Mouse (Mus musculus) forebrain, embryonic 11.5 days (tissue): ENCODE measurements at regions not wholly inside any gene's neighbourhood (a gene's known extent, or its start where the extent isn't known, plus 50 kb on each side); places are given as distances from the start of the nearest gene placed in this dataset.

ENCODE experiments used
- ATAC-seq: fragments of 200-750 bp; cut with Nextera tagmentation; replicated peaks from 2 replicates; pipeline ENCODE4 v1.8.0; 2017; ENCODE audit warnings: moderate TSS enrichment; ENCODE audit not compliant: low FRiP score
- DNase-seq: peaks from one replicate; pipeline ENCODE4 v3.0.0-alpha.2; 2017; ENCODE audit warnings: low spot score
- H3K27ac ChIP-seq: fragments of 300-500 bp; sonication (generic); 2 replicates; pipeline ENCODE4 v1.5.1; 2014; ENCODE audit warnings: low read depth, low read length
- H3K27me3 ChIP-seq: fragments of 300-500 bp; sonication (generic); 2 replicates; pipeline ENCODE4 v1.6.1; 2014; ENCODE audit warnings: mild to moderate bottlenecking, low read length, mixed read lengths; ENCODE audit not compliant: control insufficient read depth, insufficient read depth
- H3K36me3 ChIP-seq: fragments of 300-500 bp; sonication (generic); 2 replicates; pipeline ENCODE4 v1.6.1; 2014; ENCODE audit warnings: mild to moderate bottlenecking, low read length, moderate library complexity, mixed read lengths; ENCODE audit not compliant: control insufficient read depth, insufficient read depth
- H3K4me1 ChIP-seq: fragments of 300-500 bp; sonication (generic); replicated peaks from 2 replicates; pipeline ENCODE4 v1.6.1; 2014; ENCODE audit warnings: low read length, mixed read lengths; ENCODE audit not compliant: control insufficient read depth, insufficient read depth
- H3K4me2 ChIP-seq: fragments of 300-500 bp; sonication (generic); 2 replicates; pipeline ENCODE4 v1.6.1; 2014; ENCODE audit warnings: low read depth, mild to moderate bottlenecking, low read length, moderate library complexity, mixed read lengths; ENCODE audit not compliant: severe bottlenecking
- H3K4me3 ChIP-seq: fragments of 300-500 bp; sonication (generic); 2 replicates; pipeline ENCODE4 v1.5.1; 2014; ENCODE audit warnings: low read depth, low read length
- H3K9ac ChIP-seq: fragments of 300-500 bp; sonication (generic); 2 replicates; pipeline ENCODE4 v1.6.1; 2014; ENCODE audit warnings: low read length
- H3K9me3 ChIP-seq: fragments of 300-500 bp; sonication (generic); 2 replicates; pipeline ENCODE4 v1.6.1; 2016; ENCODE audit warnings: low read length, mixed read lengths; ENCODE audit not compliant: control insufficient read depth
- WGBS: fragments of 180-500 bp; shearing (Covaris S2); extraction: QIAGEN DNeasy Blood & Tissue Kit; methylation state at CpG from one replicate; pipeline ENCODE4 v1.1.7; 2014; 5-methylcytosine and 5-hydroxymethylcytosine counted together

- WGBS = 76% methylated on average over 3 of the region's 3 CpGs
Observed at GRCm38 (mm10) chr9:101404034-101404433, 152.4 kb upstream of the Ppp2r3a start.

GRCm38 (mm10) chr9:101402544-101403194 lies 151.1 kb upstream of the Ppp2r3a start:
- ATAC-seq = no peak
- 83% methylated on average over 9 of the region's 9 CpGs for WGBS
- H3K9me3 ChIP-seq = no peaks in the 10 kb centered on the region

More at GRCm38 (mm10) chr9:101404034-101404433, 152.4 kb upstream of the Ppp2r3a start:
- H3K36me3 ChIP-seq = no peaks in the 10 kb centered on the region
- no peaks in the 10 kb centered on the region for H3K27me3 ChIP-seq
- H3K4me3 ChIP-seq = no peak overlapping the region
- DNase-seq = no peak
- ATAC-seq = no peak
- peaks cover 5% of the 10 kb centered on the region; the same call in 1 of the 2 replicates for H3K4me1 ChIP-seq
- no peak overlapping the region for H3K9ac ChIP-seq
- no peak overlapping the region for H3K27ac ChIP-seq
- H3K9me3 ChIP-seq = no peaks in the 10 kb centered on the region
- no peak overlapping the region for H3K4me2 ChIP-seq

GRCm38 (mm10) chr9:101401416-101401815 lies 149.8 kb upstream of the Ppp2r3a start:
- Histone ChIP-seq H3K36me3 (no peaks in the 10 kb centered on the region), H3K27ac (no peak overlapping the region), H3K4me1 (peaks cover 3% of the 10 kb centered on the region; the same call in 1 of the 2 replicates), H3K4me3 (no peak overlapping the region), H3K9ac (no peak overlapping the region), H3K4me2 (no peak overlapping the region), H3K27me3 (no peaks in the 10 kb centered on the region), H3K9me3 (no peaks in the 10 kb centered on the region)
- DNase-seq = no peak
- 92% methylated on average over 9 of the region's 9 CpGs for WGBS
- ATAC-seq = no peak

More at GRCm38 (mm10) chr9:101402544-101403194, 151.1 kb upstream of the Ppp2r3a start:
- no peak for DNase-seq
- no peaks in the 10 kb centered on the region for H3K27me3 ChIP-seq
- H3K27ac ChIP-seq = no peak overlapping the region
- H3K4me1 ChIP-seq = peaks cover 4% of the 10 kb centered on the region; the same call in 1 of the 2 replicates
- H3K4me3 ChIP-seq = no peak overlapping the region
- H3K36me3 ChIP-seq = no peaks in the 10 kb centered on the region
- no peak overlapping the region for H3K9ac ChIP-seq
- no peak overlapping the region for H3K4me2 ChIP-seq

- H3K4me2 ChIP-seq = no peak overlapping the region
- no peak for ATAC-seq
- H3K36me3 ChIP-seq = no peaks in the 10 kb centered on the region
- WGBS = 83% methylated on average over 3 of the region's 3 CpGs
- H3K4me3 ChIP-seq = no peak overlapping the region
- H3K9me3 ChIP-seq = no peaks in the 10 kb centered on the region
- DNase-seq = no peak
- H3K9ac ChIP-seq = no peak overlapping the region
- no peaks in the 10 kb centered on the region for H3K27me3 ChIP-seq
- H3K27ac ChIP-seq = no peak overlapping the region
- H3K4me1 ChIP-seq = no peaks in the 10 kb centered on the region
Observed at GRCm38 (mm10) chr9:101398858-101399257, 147.3 kb upstream of the Ppp2r3a start.

- H3K27me3 ChIP-seq = no peaks in the 10 kb centered on the region
- ATAC-seq = no peak
- no peaks in the 10 kb centered on the region for H3K36me3 ChIP-seq
- no peaks in the 10 kb centered on the region for H3K4me1 ChIP-seq
- no peak for DNase-seq
- H3K27ac ChIP-seq = no peak overlapping the region
- H3K9me3 ChIP-seq = no peaks in the 10 kb centered on the region
- H3K9ac ChIP-seq = no peak overlapping the region
- WGBS = 83% methylated on average over 2 of the region's 2 CpGs
- H3K4me3 ChIP-seq = no peak overlapping the region
- no peak overlapping the region for H3K4me2 ChIP-seq
Observed at GRCm38 (mm10) chr9:101369380-101369779, 117.8 kb upstream of the Ppp2r3a start.

GRCm38 (mm10) chr9:101356607-101357006 lies 105.0 kb upstream of the Ppp2r3a start:
- Histone ChIP-seq H3K9ac (no peak overlapping the region), H3K4me3 (no peak overlapping the region), H3K27me3 (no peaks in the 10 kb centered on the region), H3K9me3 (no peaks in the 10 kb centered on the region), H3K27ac (0 out of 2 replicates have a peak overlapping the region, but pooled peaks have one; percentile 18), H3K36me3 (no peaks in the 10 kb centered on the region), H3K4me2 (no peak overlapping the region), H3K4me1 (no peaks in the 10 kb centered on the region)
- ATAC-seq (no peak), DNase-seq (no peak)
- WGBS = 75% methylated on average over 6 of the region's 6 CpGs

GRCm38 (mm10) chr9:101348771-101349170 lies 97.2 kb upstream of the Ppp2r3a start:
- Histone ChIP-seq H3K9ac (no peak overlapping the region), H3K9me3 (no peaks in the 10 kb centered on the region), H3K27me3 (no peaks in the 10 kb centered on the region), H3K4me2 (no peak overlapping the region), H3K4me1 (no peaks in the 10 kb centered on the region), H3K4me3 (no peak overlapping the region), H3K36me3 (no peaks in the 10 kb centered on the region), H3K27ac (no peak overlapping the region)
- ATAC-seq (no peak), DNase-seq (no peak)
- WGBS = 92% methylated on average over 4 of the region's 4 CpGs

- no peaks in the 10 kb centered on the region for H3K9me3 ChIP-seq
- H3K4me3 ChIP-seq = no peak overlapping the region
- no peaks in the 10 kb centered on the region for H3K36me3 ChIP-seq
- H3K4me1 ChIP-seq = no peaks in the 10 kb centered on the region
- no peak overlapping the region for H3K27ac ChIP-seq
- H3K9ac ChIP-seq = no peak overlapping the region
- no peak overlapping the region for H3K4me2 ChIP-seq
- ATAC-seq = no peak
- 86% methylated on average over 5 of the region's 5 CpGs for WGBS
- no peaks in the 10 kb centered on the region for H3K27me3 ChIP-seq
- DNase-seq = no peak
Observed at GRCm38 (mm10) chr9:101342887-101343286, 91.3 kb upstream of the Ppp2r3a start.
